Mouse (Mus musculus) cortical plate, adult 2 months (tissue): ENCODE data around the gene Phc2.

Experiments
- CTCF ChIP-seq: fragments of 200-500 bp; IDR thresholded peaks from 2 replicates; pipeline ENCODE4 v1.5.1; 2011; ENCODE audit warnings: mild to moderate bottlenecking, control low read depth, low read length; ENCODE audit not compliant: insufficient read depth; ENCODE audit errors: extremely low read depth
- POLR2A ChIP-seq: fragments of 200-500 bp; IDR thresholded peaks from 2 replicates; pipeline ENCODE4 v1.6.1; 2011; ENCODE audit warnings: mild to moderate bottlenecking, low read length, control low read depth; ENCODE audit not compliant: insufficient read depth; ENCODE audit errors: extremely low read depth

DNA sequence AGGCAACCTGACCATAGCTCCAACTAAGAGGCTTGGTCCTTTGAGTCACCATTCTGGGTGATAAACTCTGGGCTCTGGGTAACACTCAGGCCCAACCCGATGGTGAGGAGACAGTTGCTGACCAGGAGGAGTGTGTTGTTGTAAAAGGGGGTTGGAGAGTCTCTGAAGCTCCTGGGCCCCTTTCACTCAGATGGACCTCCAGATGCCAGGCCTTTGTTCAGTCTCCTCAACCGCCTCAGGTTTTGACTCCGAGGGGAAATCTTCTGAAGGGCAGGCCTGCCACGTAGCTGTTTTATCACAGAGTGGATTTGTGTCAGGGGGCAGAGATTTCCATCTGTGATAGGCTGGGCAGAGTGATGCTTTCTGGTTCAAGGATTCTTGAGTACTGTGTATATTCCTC lies 61.8 kb downstream of the Phc2 start:
- no peak for TF ChIP-seq POLR2A
- TF ChIP-seq CTCF = no peak
